8 mouse cellular contexts compared by ENCODE assay signal in the genomic region with DNA sequence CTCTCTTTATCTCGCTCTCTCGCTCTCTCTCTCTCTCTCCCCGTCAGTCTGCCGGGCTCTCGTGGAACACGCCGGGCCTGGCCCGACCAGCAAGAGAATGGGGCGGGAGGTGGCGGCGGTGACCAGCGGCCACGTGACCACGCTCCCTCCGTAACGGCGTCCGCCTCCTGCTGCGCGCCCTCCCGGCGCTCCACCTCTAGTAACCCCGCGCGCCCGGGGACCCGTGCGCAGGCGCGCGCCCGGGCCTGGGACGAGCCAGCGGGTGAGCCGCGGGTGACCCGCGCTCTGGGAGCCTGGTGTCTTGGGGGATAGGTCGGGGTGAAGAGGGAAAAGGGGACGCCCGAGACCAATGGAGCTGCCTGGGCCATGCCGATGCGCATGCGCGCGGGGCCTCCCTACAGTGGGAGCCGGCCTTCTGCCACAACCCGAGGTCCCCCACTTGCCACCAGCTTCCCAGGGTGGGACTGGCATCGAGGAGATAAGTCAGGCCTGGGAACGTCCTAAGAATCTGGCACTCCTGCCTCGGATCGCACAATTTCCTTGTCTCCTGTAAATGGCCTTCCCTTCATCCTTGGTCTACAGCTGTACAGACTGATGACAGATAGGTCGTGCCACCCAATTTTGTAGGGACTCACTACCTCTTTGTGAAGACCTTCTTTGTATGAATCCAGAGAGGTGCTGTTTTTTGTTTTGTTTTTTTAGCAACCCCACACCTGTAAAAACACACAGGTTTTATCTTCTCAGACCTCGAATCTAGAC. TPM values are rescaled to one million over a fixed set of nuclear protein-coding genes. Genes with fewer than 3 reads are reported as not detected.
DNase-seq lines count a peak whose midpoint lies in the region; ATAC-seq and TF ChIP-seq lines count a peak whose summit lies in the region.

Tbc1d5 (minus strand) TSS at position 158 of the 759 bp plus-strand sequence.

- peak within 1 kb of the TSS; percentile 98 for H3K9ac ChIP-seq in hindbrain, postnatal 0 days (replicated peaks; ENCODE audit: low read length)

- no peaks in the 10 kb centered on the region for H3K36me3 ChIP-seq in hindbrain, postnatal 0 days (ENCODE audit: insufficient read depth, low read length)

- peak; percentile 89 for DNase-seq in ZHBTc4 (ENCODE audit: low read depth, low spot score)
- peak; percentile 96 for DNase-seq in gastrocnemius, adult 2 months
- peak; percentile 92 for DNase-seq in hindbrain, postnatal 0 days (ENCODE audit: low spot score)
- peak; percentile 94 for DNase-seq in left cerebral cortex, adult 2 months (ENCODE audit: extremely low spot score in 1 of 2, low spot score in 2 of 2)
- DNase-seq in right cerebral cortex, adult 2 months (ENCODE audit: low spot score in 2 of 2): peak; percentile 92 to 93
- peak; percentile 94 for DNase-seq in urinary bladder, postnatal 14 days (ENCODE audit: low spot score)

- peak within 1 kb of the TSS; percentile 97 for H3K27ac ChIP-seq in gastrocnemius, adult 2 months
- peak within 1 kb of the TSS; percentile 99 for H3K27ac ChIP-seq in hindbrain, postnatal 0 days
- H3K27ac ChIP-seq in left cerebral cortex, adult 2 months: peak within 1 kb of the TSS; percentile 98

- intact Hi-C loops in gastrocnemius, adult 2 months (cut with DNase I): no loop called here
- intact Hi-C loops in left cerebral cortex, adult 2 months (cut with DNase I): loop anchor here (2.0 to 10.0 kb wide), 3 partner anchors 67 to 635 kb away; no protein-coding TSS in a partner anchor

- no peaks in the 10 kb centered on the region for H3K27me3 ChIP-seq in hindbrain, postnatal 0 days (ENCODE audit: insufficient read depth, low read length)

- 2% methylated on average over 52 of the region's 54 CpGs for WGBS in hindbrain, postnatal 0 days

- H3K9me3 ChIP-seq in hindbrain, postnatal 0 days (ENCODE audit: low read length): no peaks in the 10 kb centered on the region

- TF ChIP-seq CTCF in gastrocnemius, adult 2 months (IDR thresholded peaks at IDR 0.05): no peak
- no peak for TF ChIP-seq CTCF in hindbrain, postnatal 0 days (IDR thresholded peaks at IDR 0.05; ENCODE audit: low read depth)
- no peak for TF ChIP-seq CTCF in left cerebral cortex, adult 2 months (IDR thresholded peaks at IDR 0.05)

- H3K4me2 ChIP-seq in hindbrain, postnatal 0 days (ENCODE audit: low read depth, low read length): peak within 1 kb of the TSS; percentile 75

- H3K4me3 ChIP-seq in gastrocnemius, adult 2 months: peak within 1 kb of the TSS; percentile 96
- H3K4me3 ChIP-seq in hindbrain, postnatal 0 days (ENCODE audit: low read length): peak within 1 kb of the TSS; percentile 81
- H3K4me3 ChIP-seq in left cerebral cortex, adult 2 months: peak within 1 kb of the TSS; percentile 90

- peaks cover 6% of the 10 kb centered on the region; the same call in 1 of the 2 replicates for H3K4me1 ChIP-seq in hindbrain, postnatal 0 days (ENCODE audit: insufficient read depth, low read length)

- peak; percentile 82 for ATAC-seq in common myeloid progenitor, adult 5-6 weeks (replicated peaks; ENCODE audit: low read depth, poor library complexity, severe bottlenecking)
- peak; percentile 95 for ATAC-seq in hindbrain, postnatal 0 days
- ATAC-seq in megakaryocyte, adult 5-6 weeks (ENCODE audit: poor library complexity, severe bottlenecking): peak; percentile 87

RNA-seq across cellular contexts. Expression of gene Tbc1d5, which starts in this region (rescaled TPM):
- total RNA-seq in common myeloid progenitor, adult 5-6 weeks (2017): 40.0 and 57.3 TPM in 2 replicates
- total RNA-seq in gastrocnemius, adult 2 months (2021): 1 to 10 TPM; 8.9 to 9.0 TPM
- total RNA-seq in hindbrain, postnatal 0 days (2014; rRNA removed): 15.7 and 16.4 TPM in 2 replicates
- polyA plus RNA-seq in hindbrain, postnatal 0 days (2015; fragmentation: Nextera tagmentation; extraction: Ambion mirVana): 6.3 and 6.5 TPM in 2 replicates
- total RNA-seq in left cerebral cortex, adult 2 months (2021): 10 to 100 TPM; 26.8 to 26.9 TPM
- total RNA-seq in megakaryocyte, adult 5-6 weeks (2015): 44.5 and 51.3 TPM in 2 replicates
- 28.0 and 35.7 TPM in 2 replicates for total RNA-seq in megakaryocyte, adult 5-6 weeks (2017)

Comparison
In these comparisons a context has a peak if more than half of its experiments do, and no peak if none do; other contexts are left out.
1. Peak in every context shown above with its lines: DNase-seq, ATAC-seq, H3K4me3 ChIP-seq and H3K27ac ChIP-seq.